Mouse (Mus musculus): ENCODE data around the gene Rras2. TPM values are rescaled to one million over a fixed set of nuclear protein-coding genes. Genes with fewer than 3 reads are reported as not detected.
A peak's percentile ranks its signal among the peaks of the same experiment; 100 is the strongest.

Gene Rras2
- polyA plus RNA-seq, 1 experiment from 2014 or later: 22.8 TPM

DNA sequence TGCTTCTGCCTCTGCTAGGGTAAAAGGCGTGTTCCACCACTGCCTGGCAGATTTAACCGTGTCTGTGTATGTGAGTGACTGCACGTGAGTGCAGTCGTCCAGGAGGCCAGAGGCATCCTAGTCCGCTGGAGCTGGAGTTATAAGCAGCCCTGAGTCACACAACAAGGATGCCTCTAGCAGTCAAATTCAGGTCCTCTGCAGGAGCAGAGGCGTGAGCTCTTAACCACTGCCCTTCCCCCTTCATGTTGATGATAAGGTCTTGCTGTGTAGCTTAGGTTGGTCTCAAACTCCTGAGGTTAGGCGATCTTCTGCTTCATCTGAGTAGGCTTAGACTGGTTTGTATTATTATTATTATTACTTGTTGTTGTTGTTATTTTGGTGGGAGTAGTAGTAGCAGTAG lies 22.4 kb upstream of the Rras2 start:
- no peak for ATAC-seq (ENCODE audit: low FRiP score)
- Histone ChIP-seq H3K27me3 (no peaks in the 10 kb centered on the region), H3K36me3 (replicated peaks) (no peaks in the 10 kb centered on the region), H3K4me3 (replicated peaks) (no peak overlapping the region), H3K4me1 (peaks cover 2% of the 10 kb centered on the region; the same call in 1 of the 2 replicates), H3K4me2 (no peak overlapping the region), H3K9me3 (no peaks in the 10 kb centered on the region), H3K27ac (no peak overlapping the region), H3K9ac (no peak overlapping the region)
- 89% methylated on average over 7 of the region's 7 CpGs for WGBS

- no peak for ATAC-seq (ENCODE audit: low FRiP score)
- no peak overlapping the region for H3K9ac ChIP-seq
- H3K27me3 ChIP-seq: no peaks in the 10 kb centered on the region
- H3K4me1 ChIP-seq: peaks cover 3% of the 10 kb centered on the region; the same call in 1 of the 2 replicates
- WGBS: 94% methylated on average over 3 of the region's 3 CpGs
- H3K4me3 ChIP-seq (replicated peaks): no peak overlapping the region
- H3K9me3 ChIP-seq: no peaks in the 10 kb centered on the region
- no peak overlapping the region for H3K27ac ChIP-seq
- no peaks in the 10 kb centered on the region for H3K36me3 ChIP-seq (replicated peaks)
- no peak overlapping the region for H3K4me2 ChIP-seq
These were observed 21.8 kb upstream of the Rras2 start for GRCm38 (mm10) chr7:114139400-114139799.

- H3K27ac ChIP-seq: no peak overlapping the region
- peaks cover 7% of the 10 kb centered on the region; the same call in 1 of the 2 replicates for H3K4me1 ChIP-seq
- no peak overlapping the region for H3K4me3 ChIP-seq (replicated peaks)
- ATAC-seq (ENCODE audit: low FRiP score): no peak
- no peaks in the 10 kb centered on the region for H3K36me3 ChIP-seq (replicated peaks)
- no peak overlapping the region for H3K4me2 ChIP-seq
- H3K9me3 ChIP-seq: no peaks in the 10 kb centered on the region
- WGBS: 93% methylated on average over 2 of the region's 2 CpGs
- H3K27me3 ChIP-seq: no peaks in the 10 kb centered on the region
- H3K9ac ChIP-seq: no peak overlapping the region
These were observed 20.7 kb upstream of the Rras2 start for GRCm38 (mm10) chr7:114138261-114138660.

GRCm38 (mm10) chr7:114135166-114135565 lies 17.6 kb upstream of the Rras2 start:
- no peak overlapping the region for H3K27ac ChIP-seq
- no peak overlapping the region for H3K4me2 ChIP-seq
- no peak for ATAC-seq (ENCODE audit: low FRiP score)
- peaks cover 7% of the 10 kb centered on the region; the same call in 1 of the 2 replicates for H3K4me1 ChIP-seq
- WGBS: 23% methylated on average over 6 of the region's 6 CpGs
- no peak overlapping the region for H3K4me3 ChIP-seq (replicated peaks)
- no peak overlapping the region for H3K9ac ChIP-seq
- no peaks in the 10 kb centered on the region for H3K36me3 ChIP-seq (replicated peaks)
- H3K27me3 ChIP-seq: no peaks in the 10 kb centered on the region
- no peaks in the 10 kb centered on the region for H3K9me3 ChIP-seq

DNA sequence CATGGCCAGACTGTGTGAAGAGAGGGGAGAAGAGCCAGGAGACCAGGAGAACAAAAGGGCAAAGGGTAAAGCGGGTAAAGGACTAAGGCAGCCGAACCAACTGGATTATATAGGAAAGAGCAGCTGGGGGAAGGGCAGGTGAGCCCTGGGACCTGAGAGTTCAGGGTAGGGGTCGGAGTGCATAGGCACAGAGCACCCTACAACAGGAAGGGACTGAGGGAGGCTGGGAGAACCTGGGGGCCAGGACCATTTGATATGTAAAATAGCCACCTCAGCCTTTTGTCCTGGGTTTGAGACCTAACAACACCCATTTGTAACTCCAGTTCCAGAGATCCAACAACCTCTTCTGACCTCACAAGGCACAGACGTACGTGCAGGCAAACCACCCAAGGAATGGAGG lies 16.4 kb upstream of the Rras2 start:
- Histone ChIP-seq H3K27me3 (no peaks in the 10 kb centered on the region), H3K9ac (no peak overlapping the region), H3K9me3 (no peaks in the 10 kb centered on the region), H3K36me3 (replicated peaks) (no peaks in the 10 kb centered on the region), H3K4me1 (peaks cover 7% of the 10 kb centered on the region; the same call in 1 of the 2 replicates), H3K27ac (no peak overlapping the region), H3K4me2 (no peak overlapping the region), H3K4me3 (replicated peaks) (no peak overlapping the region)
- WGBS: 9% methylated on average over 5 of the region's 5 CpGs
- ATAC-seq (ENCODE audit: low FRiP score): no peak

DNA sequence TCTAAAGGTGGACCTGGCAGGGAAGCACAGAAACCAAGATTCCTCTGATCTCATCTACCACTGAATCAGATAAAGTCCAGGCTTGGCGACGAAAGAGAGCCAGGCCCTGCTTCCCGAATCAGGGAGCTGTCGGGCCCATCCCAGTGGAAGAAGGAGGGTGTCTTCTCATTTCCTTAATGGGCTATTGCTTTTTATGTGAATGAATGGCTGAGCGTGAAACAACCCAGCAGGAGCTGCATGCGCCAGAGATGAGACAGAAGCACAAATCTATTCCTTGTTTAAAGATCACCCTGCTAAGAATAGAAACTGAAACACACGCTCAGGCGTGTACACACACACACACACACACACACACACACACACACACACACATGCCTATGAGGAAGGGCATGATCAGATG lies 14.7 kb upstream of the Rras2 start:
- Histone ChIP-seq H3K9me3 (no peaks in the 10 kb centered on the region), H3K27me3 (no peaks in the 10 kb centered on the region), H3K27ac (no peak overlapping the region), H3K9ac (no peak overlapping the region), H3K36me3 (replicated peaks) (no peaks in the 10 kb centered on the region), H3K4me1 (peaks cover 7% of the 10 kb centered on the region; the same call in 1 of the 2 replicates), H3K4me3 (replicated peaks) (no peak overlapping the region), H3K4me2 (no peak overlapping the region)
- WGBS: 50% methylated on average over 8 of the region's 8 CpGs
- ATAC-seq (ENCODE audit: low FRiP score): no peak

GRCm38 (mm10) chr7:114129281-114129680 lies 11.7 kb upstream of the Rras2 start:
- 0 out of 2 replicates have a peak, but pooled peaks cover 4% of the 10 kb centered on the region for H3K4me1 ChIP-seq
- H3K27me3 ChIP-seq: no peaks in the 10 kb centered on the region

GRCm38 (mm10) chr7:114118180-114118579 lies 599 bp upstream of the Rras2 start:
- peak overlapping the region; percentile 81 for H3K4me2 ChIP-seq
- H3K4me3 ChIP-seq (replicated peaks): peak overlapping the region; percentile 84; the same call in 1 of the 2 replicates
- 42% methylated on average over 7 of the region's 7 CpGs for WGBS
- H3K4me1 ChIP-seq: peaks cover 16% of the 10 kb centered on the region
- H3K27me3 ChIP-seq: peaks cover 12% of the 10 kb centered on the region
- H3K9me3 ChIP-seq: no peaks in the 10 kb centered on the region
- ATAC-seq (ENCODE audit: low FRiP score): no peak
- H3K27ac ChIP-seq: no peak overlapping the region
- H3K9ac ChIP-seq: 0 out of 2 replicates have a peak overlapping the region, but pooled peaks have one; percentile 87
- H3K36me3 ChIP-seq (replicated peaks): no peaks in the 10 kb centered on the region

More at GRCm38 (mm10) chr7:114129281-114129680, 11.7 kb upstream of the Rras2 start:
- no peaks in the 10 kb centered on the region for H3K9me3 ChIP-seq
- no peak overlapping the region for H3K27ac ChIP-seq
- no peak for ATAC-seq (ENCODE audit: low FRiP score)
- H3K36me3 ChIP-seq (replicated peaks): no peaks in the 10 kb centered on the region
- H3K4me2 ChIP-seq: no peak overlapping the region
- 56% methylated on average over 2 of the region's 2 CpGs for WGBS
- no peak overlapping the region for H3K4me3 ChIP-seq (replicated peaks)
- no peak overlapping the region for H3K9ac ChIP-seq

- H3K36me3 ChIP-seq (replicated peaks): no peaks in the 10 kb centered on the region
- H3K4me2 ChIP-seq: peak overlapping the region; percentile 81
- H3K4me1 ChIP-seq: peaks cover 16% of the 10 kb centered on the region
- H3K9me3 ChIP-seq: no peaks in the 10 kb centered on the region
- H3K27ac ChIP-seq: peak overlapping the region; percentile 95
- peak; percentile 80 for ATAC-seq (ENCODE audit: low FRiP score)
- peak overlapping the region; percentile 84 for H3K4me3 ChIP-seq (replicated peaks)
- peak overlapping the region; percentile 87 for H3K9ac ChIP-seq
- H3K27me3 ChIP-seq: peaks cover 12% of the 10 kb centered on the region
- WGBS: under 1% methylated on average over 64 of the region's 74 CpGs
These were observed 750 bp downstream of the Rras2 start for GRCm38 (mm10) chr7:114116711-114117351.

- Histone ChIP-seq H3K9me3 (no peaks in the 10 kb centered on the region), H3K4me1 (peaks cover 16% of the 10 kb centered on the region), H3K4me3 (replicated peaks) (peak overlapping the region; percentile 84), H3K9ac (peak overlapping the region; percentile 87), H3K27ac (no peak overlapping the region), H3K4me2 (peak overlapping the region; percentile 81), H3K27me3 (peaks cover 12% of the 10 kb centered on the region), H3K36me3 (replicated peaks) (no peaks in the 10 kb centered on the region)
- 22% methylated on average over 9 of the region's 9 CpGs for WGBS
- ATAC-seq (ENCODE audit: low FRiP score): no peak
These were observed 1.6 kb downstream of the Rras2 start for GRCm38 (mm10) chr7:114115961-114116360.

GRCm38 (mm10) chr7:114114976-114115375 lies 2.6 kb downstream of the Rras2 start:
- WGBS: 90% methylated on average over 3 of the region's 3 CpGs

DNA sequence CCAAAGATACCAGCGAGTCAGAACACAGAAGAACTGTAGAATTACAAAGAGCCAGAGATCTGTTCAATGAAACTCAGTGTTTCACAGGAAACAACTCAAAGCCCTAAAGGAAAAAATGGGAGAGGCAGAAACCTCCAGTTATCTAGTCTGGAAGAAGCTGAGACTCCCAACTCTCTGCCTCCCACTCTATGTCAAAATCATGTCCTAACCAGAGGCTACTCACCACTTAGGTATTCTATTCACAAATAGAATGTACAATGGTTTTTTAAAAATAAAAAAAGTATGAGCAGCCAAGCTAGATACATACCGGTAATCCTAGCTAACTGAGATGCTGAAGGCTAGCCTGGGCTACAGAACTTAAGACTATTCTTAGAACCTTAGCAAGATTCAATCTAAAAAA lies 3.3 kb downstream of the Rras2 start:
- Histone ChIP-seq H3K36me3 (replicated peaks) (no peaks in the 10 kb centered on the region), H3K27me3 (peaks cover 12% of the 10 kb centered on the region), H3K9me3 (no peaks in the 10 kb centered on the region), H3K27ac (no peak overlapping the region), H3K4me2 (no peak overlapping the region), H3K4me1 (peaks cover 16% of the 10 kb centered on the region), H3K9ac (no peak overlapping the region), H3K4me3 (replicated peaks) (no peak overlapping the region)
- no peak for ATAC-seq (ENCODE audit: low FRiP score)
- WGBS: 93% methylated on average over 2 of the region's 2 CpGs

More at GRCm38 (mm10) chr7:114114976-114115375, 2.6 kb downstream of the Rras2 start:
- no peaks in the 10 kb centered on the region for H3K36me3 ChIP-seq (replicated peaks)
- H3K4me3 ChIP-seq (replicated peaks): no peak overlapping the region
- H3K27ac ChIP-seq: no peak overlapping the region
- peaks cover 16% of the 10 kb centered on the region for H3K4me1 ChIP-seq
- no peaks in the 10 kb centered on the region for H3K9me3 ChIP-seq
- H3K4me2 ChIP-seq: no peak overlapping the region
- ATAC-seq (ENCODE audit: low FRiP score): no peak
- no peak overlapping the region for H3K9ac ChIP-seq
- peaks cover 12% of the 10 kb centered on the region for H3K27me3 ChIP-seq

GRCm38 (mm10) chr7:114110500-114110899 lies 7.1 kb downstream of the Rras2 start:
- no peaks in the 10 kb centered on the region for H3K36me3 ChIP-seq (replicated peaks)

More at GRCm38 (mm10) chr7:114110500-114110899, 7.1 kb downstream of the Rras2 start:
- Histone ChIP-seq H3K27ac (no peak overlapping the region), H3K4me3 (replicated peaks) (no peak overlapping the region), H3K27me3 (no peaks in the 10 kb centered on the region), H3K9me3 (no peaks in the 10 kb centered on the region), H3K4me2 (no peak overlapping the region), H3K9ac (no peak overlapping the region), H3K4me1 (0 out of 2 replicates have a peak, but pooled peaks cover under 1% of the 10 kb centered on the region)
- no peak for ATAC-seq (ENCODE audit: low FRiP score)
- WGBS: 89% methylated on average over 2 of the region's 2 CpGs
